Mouse (Mus musculus) v-Abl transformed pro-B cells (cell line): ENCODE data around the gene Slc35c1.
"Not testable (repeated sequence)": the region's sequence is repeated elsewhere in the genome, so short reads cannot be mapped to it uniquely, and the experiment has no call there.

Experiments used
- in situ Hi-C, 2 experiments: fragments of 400-800 bp; cut with MboI; formaldehyde crosslinking; loops; one replicate each; pipeline ENCODE4 v1.15.1; 2025; ENCODE audit not compliant: unreplicated experiment in 2 of 2

The Slc35c1 gene

DNA sequence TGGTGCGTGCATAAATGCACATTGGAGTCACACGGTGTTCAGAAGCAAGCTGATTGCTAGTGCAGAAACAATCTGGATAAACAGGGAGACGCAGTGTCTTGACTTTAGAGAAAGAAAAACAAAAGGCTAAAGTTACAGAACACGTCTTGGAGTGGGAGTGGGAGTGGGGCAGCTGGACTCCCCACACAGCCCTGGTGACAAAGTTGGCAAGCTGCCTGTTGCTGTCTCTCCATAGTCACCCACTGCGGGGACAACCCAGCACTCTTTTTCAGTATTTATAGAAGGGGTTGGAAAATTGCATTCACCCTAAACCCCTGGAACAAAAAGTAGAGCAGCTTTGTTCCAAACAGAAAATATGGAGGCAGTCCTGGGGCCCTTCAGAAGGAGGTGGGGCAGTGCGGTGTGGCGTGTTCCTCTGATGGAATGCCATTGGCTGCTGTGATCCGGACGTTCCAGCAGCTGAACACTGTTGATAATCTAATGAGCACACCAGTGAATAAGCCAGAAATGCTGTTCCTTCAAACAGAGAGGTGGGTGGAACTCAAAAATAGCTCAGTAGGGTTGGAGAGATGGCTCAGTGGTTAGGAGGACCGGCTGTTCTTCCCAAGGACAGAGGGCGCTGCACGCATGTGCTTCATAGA lies 17.5 kb upstream of the Slc35c1 start:
- in situ Hi-C loops = no loop called here

DNA sequence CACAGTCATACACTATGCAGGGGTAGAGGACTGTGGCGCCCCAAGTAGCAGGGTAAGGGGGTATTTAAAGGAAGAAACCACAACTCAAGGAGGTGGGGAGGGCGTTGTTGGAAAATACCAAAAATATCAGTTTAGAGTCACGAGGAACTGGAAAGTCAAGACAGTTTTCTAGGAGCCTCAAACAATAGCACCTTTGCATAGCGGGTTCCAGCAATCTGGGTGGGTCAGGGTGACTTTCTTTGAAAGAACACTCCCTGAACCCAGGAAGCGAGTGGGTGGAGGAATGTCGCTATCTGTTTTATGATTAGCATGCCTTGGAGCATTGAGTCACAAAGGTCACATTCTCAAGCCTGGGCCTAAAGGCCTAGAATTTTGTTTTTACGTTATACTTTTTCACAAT lies 16.2 kb upstream of the Slc35c1 start:
- in situ Hi-C loops = not testable (repeated sequence)

DNA sequence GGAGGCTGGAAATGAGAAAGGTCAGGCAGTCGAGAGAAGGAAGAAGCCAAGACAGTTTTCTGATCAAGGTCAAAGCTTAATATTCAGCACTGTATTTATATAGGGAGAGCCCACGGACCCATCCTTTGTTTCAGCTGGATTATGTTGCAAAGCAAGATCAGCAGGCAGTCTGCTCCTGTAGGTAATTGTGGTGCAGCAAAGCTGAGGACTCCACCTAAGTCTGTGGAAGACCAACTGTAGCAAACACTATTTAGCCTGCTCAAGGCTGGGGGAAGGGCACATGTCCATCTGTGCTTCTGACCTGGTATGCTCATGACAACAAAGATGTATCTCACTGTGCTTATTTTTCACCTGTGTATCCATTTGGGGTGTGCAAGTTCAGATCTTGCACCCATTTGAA lies 15.4 kb upstream of the Slc35c1 start:
- in situ Hi-C loops = no loop called here

DNA sequence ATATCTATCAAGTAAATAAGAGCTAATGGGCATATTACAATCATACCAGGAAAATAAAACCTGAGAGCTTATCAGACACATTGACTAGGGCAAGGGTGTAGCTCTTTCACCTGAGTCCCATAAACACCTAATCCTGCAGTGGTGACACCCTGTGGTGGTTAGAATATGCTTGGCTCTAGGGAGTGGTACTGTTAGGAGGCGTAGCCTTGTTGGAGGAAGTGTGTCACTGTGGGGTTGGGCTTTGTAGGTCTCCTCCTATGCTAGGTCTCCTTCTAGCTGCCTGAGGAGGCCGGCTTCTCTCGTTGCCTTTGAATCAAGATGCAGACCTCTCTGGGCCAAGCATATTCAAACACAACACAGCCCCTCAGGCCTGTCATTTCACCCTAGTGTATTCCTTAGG lies 14.6 kb upstream of the Slc35c1 start:
- in situ Hi-C loops = no loop called here

DNA sequence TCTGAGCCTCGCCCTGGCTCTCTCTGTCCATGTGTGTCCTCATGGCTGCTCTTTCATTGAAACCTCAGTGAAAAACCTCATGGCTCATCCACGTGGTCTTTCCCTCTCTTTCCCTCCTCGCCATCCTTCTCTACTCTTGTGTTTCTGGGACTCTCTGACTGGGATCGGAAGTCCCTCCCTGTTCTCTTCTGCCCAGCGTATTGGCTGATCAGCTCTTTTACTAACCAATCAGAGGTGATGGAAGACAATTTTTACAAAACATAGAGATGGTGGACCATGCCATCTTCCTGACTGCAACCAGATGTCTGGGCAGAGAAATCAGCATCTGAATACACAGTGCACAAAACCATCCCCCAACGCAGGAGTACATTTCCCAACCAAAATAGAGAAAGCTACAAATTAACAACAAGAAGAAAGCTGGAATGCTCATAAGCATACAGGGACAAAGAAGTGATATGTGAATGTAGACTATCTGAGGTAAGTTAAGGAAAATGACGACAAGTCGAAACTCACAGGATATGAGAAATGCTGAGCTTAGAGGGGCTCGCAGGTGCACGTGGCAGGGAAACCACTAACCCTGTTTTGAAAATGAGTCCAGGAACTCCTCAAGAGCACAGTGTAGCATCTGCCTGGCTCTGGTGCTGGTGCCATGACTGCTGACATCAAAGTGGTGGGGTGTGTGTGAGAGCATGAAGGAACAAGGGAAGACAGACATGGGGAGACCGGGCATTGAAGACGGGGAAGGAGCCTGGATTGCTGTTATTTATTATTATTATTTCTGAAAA lies 11.7 kb upstream of the Slc35c1 start:
- in situ Hi-C loops = no loop called here

DNA sequence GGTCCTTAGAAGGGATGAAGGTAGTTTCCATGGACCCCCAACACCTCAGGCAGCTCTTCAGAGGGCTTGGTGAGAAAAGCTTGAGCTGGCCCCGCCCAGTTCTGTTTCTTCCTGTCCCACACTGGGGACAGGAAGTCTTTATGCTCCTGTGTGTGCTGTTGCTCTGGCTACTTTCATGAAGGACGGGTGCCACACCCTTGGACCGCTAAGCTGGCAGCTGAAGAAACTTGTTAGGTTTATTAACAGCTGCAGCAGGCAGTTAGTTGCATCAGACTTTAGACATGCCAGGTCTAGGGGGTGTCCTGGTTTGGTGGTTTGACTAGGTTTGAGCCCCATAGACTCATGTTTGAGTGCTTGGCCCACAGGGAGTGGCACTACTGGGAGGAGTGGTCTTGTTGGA lies 4.4 kb upstream of the Slc35c1 start:
- in situ Hi-C loops = no loop called here

DNA sequence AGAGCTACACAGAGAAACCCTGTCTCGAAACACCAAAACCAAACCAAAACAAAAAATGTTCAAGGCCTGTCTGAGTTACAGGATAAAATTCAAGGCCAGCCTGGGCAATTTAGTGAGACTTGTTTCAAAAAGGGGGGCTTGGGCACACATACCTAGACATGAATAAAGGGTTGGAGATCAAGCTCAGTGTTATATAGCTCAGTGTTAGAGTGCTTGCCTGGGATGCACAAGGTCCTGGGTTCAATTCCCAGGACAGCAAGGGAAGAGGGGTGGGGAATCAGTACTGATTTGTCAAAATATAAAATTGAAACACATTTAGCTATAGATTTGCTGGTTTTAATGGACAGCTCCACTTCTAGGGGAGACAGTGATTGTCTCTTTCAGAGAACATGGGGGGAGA lies 877 bp upstream of the Slc35c1 start:
- in situ Hi-C loops = no loop called here

DNA sequence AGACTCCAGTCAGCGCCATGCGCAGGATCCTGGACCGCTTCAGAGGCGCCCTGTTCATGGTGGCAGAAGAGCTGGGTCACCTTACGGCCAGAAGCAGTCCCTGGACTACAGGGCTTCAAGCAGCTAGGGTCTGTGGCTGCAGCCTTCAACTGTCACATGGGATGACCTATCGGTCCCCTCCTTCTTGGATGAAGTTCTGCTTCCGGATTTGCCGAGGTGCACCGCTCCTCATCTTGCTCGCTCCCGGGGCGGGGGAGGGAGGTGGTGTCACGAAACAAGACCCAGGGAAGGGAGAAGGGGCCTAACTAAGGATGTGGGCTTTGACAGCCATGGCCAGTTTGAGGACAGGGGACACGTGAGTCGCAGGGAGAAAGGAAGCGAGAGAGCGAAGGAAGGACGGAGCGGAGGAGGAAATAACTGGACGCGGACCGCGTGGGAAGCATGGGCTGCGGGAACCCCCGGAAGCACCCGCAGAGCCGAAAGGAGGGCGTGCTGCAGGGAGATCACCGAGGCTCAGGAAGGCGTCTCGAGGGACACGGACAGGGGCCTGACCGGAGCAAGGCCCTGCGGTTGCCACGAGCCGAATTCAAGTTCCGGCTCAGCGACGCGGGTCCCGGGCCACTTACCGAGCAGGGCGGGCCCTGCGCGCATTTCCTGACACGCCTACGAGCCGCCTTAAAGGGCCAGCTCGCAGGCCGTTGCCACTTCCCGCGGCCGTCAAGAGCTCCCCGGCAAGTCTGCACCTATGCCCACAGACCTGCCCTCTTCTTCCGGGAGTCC lies 1.0 kb downstream of the Slc35c1 start:
- in situ Hi-C loops = no loop called here

DNA sequence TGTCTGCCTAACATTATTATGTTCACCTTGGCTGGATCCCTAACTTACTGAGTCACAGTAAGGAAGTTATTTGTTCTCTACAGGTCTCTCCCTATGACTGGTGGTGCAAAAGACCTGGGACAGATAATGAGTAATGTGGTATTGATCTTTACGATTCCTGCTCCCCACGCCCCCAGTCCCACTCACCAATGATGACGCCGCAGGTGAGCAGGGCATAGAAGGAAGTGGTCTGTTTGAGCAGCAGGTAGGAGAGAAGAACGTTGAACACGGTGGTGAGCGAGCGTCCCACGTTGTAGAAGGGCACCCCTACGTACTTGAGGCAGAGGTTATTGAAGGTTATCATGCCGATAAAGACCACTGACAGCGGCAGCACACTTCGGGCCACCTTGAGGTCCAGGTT lies 1.9 kb downstream of the Slc35c1 start:
- in situ Hi-C loops = no loop called here

DNA sequence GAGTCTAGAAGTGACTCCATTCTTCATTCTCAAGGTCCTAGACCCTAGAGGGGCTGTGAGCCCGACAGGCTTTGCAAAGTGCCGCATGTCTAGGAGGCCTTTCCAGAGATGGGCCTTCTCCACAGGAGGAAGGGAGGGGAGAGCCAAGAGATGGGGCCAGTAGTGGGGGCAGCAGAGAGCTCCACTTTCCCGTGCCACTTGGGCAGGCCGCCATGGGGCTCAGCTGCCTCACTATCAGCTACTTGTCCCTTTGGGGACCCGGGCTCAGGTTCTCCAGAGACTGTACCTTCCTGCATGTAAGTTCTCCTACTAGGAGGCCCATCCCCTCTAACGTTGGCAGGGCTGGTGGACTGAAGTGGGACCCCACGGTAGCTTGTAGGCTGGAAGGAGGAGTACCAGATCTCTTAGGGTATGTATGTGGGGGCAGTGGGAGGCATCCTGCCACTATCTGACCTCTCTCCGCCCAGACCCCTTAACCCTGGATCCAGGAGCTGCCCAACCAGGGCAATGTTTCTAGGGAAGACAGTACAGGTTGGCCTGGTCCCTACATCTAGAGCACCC lies 3.3 kb downstream of the Slc35c1 start:
- in situ Hi-C loops = no loop called here

DNA sequence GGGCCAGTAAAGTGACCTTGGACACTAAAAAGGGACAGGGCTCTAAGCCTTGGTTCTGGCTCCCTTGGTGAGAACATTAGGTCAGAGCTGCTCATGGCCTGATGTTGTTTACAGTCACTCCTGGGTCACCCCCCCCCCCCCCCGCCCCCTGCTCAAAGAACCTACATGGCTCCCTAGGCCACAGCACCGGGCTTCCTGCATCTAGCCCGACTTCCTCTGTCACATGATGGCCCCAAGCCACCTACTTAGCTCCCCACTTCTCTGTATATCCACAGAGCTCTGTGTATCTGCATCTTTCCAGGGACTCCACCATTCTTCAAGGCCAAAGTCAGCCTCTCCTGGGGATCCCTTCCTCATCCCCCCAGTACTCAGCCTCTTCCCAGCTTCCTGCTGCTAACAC lies 4.6 kb downstream of the Slc35c1 start:
- in situ Hi-C loops = no loop called here

DNA sequence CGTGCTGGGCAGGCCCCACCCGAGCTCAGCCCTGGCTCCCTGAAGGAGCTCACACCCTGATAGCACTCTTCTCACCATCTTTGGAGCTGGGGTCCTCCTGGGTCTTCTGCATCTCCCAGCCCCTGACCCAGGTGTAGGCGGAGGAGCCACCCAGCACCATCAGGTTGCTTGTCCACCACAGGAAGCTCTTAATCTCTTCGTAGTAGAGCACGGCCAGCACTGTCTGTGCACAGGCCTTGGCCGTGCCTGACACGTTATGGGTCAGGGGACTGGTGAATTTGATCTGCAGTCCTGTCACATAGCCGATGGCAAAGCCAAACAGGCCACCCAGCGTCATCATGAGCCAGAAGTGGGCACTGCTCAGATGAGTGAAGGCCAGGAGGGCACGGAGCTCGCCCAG lies 6.2 kb downstream of the Slc35c1 start:
- in situ Hi-C loops = no loop called here

DNA sequence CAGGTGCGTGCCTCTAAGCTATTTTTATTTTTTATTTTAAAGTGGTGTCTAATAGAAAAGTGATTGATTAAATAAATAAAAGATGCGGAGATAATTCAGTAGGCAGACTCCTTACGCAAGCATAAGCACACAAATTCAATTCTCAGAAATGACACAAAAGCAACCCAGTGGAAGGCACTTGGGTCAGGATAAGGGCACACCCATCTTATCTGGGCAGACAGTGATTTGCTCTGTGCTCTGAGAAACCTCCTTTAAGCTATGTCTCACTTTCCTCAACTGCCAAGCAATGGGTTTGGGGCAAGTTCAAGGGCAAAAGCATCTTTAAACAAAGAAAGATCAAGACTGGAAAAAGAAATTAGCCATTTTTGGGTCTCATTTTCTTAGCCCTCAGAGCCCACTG lies 9.2 kb downstream of the Slc35c1 start:
- in situ Hi-C loops = no loop called here

DNA sequence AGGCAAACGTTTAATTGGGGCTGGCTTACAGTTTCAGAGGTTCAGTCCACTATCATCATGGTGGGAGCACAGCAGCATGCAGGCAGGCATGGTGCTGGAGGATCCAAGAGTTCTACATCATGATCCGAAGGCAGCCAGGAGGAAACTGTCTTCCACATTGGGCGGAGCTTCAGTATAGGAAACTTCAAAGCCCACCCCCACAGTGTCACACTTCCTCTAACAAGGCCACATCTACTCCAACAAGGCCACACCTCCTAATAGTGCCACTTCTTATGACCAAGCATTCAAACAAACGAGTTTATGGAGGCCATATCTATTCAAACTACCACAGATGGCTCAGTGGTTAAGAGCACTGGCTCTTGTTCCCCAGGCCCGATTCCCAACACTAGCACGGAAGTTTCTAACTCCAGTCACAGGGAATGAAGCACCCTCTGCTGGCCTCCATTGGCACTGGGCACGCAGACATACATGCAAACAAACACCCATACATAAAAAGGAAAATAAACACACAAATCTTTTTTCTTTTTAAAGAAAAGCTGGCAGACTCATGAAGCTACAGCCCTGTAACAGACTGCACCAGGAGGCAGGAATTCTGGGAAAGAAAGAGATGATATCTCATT lies 13.1 kb downstream of the Slc35c1 start:
- in situ Hi-C loops = loop anchor here in 1 of 2 experiments (10.0 kb wide), 2 partner anchors 152 to 452 kb away; no protein-coding TSS in a partner anchor

DNA sequence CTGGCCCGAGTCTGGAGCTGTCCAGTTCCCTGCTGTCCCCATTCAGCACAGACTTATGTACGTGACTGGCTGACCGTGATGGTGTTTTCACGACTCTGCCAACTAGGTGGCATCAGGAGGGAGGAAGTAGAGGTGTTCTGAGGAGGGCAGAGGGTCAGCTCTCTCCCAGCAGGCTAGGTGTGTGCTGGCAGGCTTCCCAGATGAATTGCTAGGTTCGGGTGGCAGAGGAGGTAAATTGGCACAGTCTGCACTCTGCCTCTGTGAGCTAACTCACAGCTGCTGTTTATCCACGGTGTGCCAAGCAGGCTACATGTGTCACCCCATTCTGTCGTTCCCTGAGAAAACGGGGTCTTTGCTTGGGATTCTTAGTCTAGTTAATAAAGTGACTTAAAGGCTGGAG lies 13.7 kb downstream of the Slc35c1 start:
- in situ Hi-C loops = loop anchor here in 1 of 2 experiments (10.0 kb wide), 2 partner anchors 152 to 452 kb away; no protein-coding TSS in a partner anchor

DNA sequence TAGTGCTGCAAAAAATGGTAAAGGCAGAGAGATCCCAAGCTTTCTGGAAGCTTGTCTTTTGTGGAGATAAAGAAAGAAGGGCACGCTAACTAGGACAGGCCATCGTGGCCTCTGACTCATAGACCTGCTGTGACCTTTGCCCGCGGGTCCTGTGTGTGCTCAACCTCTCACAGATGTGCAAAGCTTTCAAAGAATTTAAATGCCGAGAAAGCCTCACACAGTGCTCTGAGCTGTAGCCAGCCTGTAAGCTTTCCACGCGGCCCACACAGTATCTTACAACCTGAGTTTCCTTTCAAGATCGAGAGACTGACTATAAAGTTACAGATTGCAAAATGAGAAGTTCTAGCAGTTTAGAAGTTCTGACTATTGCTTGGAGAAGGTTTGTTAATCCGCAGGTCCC lies 14.4 kb downstream of the Slc35c1 start:
- in situ Hi-C loops = loop anchor here in 1 of 2 experiments (10.0 kb wide), 2 partner anchors 151 to 451 kb away; no protein-coding TSS in a partner anchor

DNA sequence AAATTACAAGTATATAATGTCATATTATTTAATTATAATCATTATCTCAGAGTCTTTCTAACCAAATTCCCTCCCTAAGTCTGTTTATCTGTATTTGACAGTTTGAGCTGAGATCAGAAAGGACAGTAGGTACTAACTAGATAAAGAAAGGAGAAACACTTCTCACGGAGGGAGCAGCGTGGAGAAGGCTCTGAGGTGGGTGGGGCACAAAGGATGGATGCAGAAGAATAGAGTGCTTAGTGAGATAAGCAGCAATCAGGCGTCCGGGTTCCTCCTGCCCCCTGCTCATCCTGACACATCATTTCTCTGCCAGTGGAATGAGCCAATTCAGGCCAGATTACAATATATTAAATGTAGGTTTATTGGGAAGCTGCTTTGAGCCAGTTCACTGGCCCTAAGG lies 16.0 kb downstream of the Slc35c1 start:
- in situ Hi-C loops = loop anchor here in 1 of 2 experiments (10.0 kb wide), 2 partner anchors 150 to 450 kb away; no protein-coding TSS in a partner anchor

DNA sequence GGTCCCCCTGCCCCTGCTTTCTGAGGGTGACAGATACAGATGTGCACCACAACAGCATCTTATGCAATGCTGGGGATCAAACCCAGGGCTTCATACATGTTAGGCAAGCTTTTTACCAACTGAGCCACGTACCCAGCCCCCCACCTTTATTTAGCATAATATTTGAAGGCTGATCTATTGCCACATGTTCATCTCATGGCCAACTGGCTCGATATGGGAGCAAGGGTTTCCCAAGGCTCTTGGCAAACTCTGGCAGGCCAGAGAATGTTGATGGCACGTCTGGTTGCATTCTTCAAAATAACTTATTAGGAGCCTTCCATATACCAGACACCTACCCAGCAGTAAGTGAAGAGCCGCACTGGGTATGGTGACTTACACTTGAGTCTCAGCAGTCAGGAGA lies 17.0 kb downstream of the Slc35c1 start:
- in situ Hi-C loops = loop anchor here in 1 of 2 experiments (10.0 kb wide), 2 partner anchors 149 to 449 kb away; no protein-coding TSS in a partner anchor

DNA sequence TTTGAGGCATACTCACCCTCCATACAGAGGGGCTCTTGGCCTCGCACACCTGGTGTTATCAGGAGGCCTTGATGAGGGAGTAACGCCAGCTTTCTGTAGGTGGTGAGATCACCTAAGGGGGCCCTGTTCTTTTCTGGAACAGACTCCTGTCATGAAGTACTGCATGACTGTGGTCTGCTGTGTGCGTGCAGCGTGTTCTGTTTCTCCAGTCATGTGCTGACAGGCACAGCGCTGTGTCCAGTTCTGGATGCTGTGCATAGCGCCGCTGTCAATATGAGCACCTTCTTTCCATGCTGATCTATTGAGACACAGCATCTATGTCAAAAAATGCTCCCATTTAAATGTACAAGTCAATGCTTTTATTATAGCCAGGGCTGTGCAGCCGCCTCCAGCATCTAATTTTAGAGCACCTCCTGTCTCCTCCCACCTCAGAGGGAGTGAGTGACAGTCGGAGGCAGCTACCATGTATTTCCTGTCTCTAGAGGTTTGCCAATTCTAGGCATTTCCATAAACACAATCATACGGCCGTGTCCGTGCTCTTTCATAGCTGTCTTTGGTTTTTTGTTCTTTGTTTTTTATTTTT lies 17.8 kb downstream of the Slc35c1 start:
- in situ Hi-C loops = loop anchor here in 1 of 2 experiments (10.0 kb wide), 2 partner anchors 148 to 448 kb away; no protein-coding TSS in a partner anchor

DNA sequence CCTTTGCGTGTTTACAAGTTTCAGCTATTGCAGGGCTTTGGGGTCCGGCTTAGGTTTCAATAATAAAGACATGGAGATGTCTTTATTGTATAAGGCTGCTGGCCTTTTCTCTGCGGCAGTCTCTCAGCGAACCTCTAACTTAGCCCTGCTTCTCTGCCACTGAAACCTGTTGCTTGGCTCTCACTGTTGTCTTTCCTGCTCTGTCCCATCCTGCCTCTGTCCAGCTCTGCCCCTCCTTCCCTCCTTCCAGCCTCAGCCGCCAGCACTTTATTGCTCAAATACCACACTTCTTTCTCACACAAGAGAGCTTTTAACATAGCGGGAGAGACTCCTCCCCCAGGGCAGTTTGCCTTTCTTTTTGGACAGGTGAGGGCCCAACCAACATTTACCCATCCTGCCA lies 19.9 kb downstream of the Slc35c1 start:
- in situ Hi-C loops = loop anchor here in 1 of 2 experiments (10.0 kb wide), 2 partner anchors 146 to 446 kb away; no protein-coding TSS in a partner anchor
